Mouse (Mus musculus): Measurements from ENCODE around the gene A730071L15Rik.

DNA sequence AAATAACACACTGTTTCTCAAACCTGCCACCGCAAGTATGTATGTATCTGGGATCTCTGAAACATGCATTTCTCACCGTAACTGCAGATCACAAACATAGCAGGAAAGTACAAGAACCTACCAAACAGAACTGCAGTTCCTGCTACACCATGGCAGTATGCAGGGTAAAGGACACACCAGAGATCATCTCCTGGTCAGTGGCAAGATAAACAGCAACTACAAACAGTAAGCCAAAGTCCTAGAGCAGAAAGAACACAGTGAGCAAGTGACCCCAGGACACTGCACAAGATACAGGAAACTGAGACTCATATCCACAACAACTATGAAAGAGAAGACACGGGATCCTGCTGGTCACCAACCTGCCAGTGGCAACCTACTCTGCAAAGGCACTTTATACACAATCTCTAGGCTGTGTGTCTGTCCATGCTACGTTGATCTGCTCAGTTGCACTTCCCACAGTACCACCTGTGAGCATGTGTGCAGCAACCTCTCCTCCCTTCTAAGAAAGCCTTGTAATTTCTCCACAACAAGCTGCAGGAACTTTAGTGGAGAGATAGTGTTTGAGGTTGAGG is 40.0 kb upstream of the A730071L15Rik start:
- TF ChIP-seq POLR2A (IDR thresholded peaks at IDR 0.05; ENCODE audit: borderline replicate concordance, low read depth, low read length) (no peak), CTCF (IDR thresholded peaks at IDR 0.05; ENCODE audit: low read depth, low read length) (no peak)

Data from bone marrow macrophage, adult 2 months (primary cell).